In genomic region chr7:141550464-141550863, GRCm38 (mm10) we compare ENCODE assay signal across 21 mouse cellular contexts. TPM values are rescaled to one million over a fixed set of nuclear protein-coding genes. Genes with fewer than 3 reads are reported as not detected.
A peak's percentile ranks its signal among the peaks of the same experiment; 100 is the strongest.
DNase-seq lines count a peak whose midpoint lies in the region; ATAC-seq and TF ChIP-seq lines count a peak whose summit lies in the region.
"Had no signal": no experiment of that assay in that cellular context is flagged by ENCODE, and none has a peak within 500 bp of the region (broad histone marks: within the 10 kb centered on the region; RNA-seq: fewer than 3 reads in every experiment).

No protein-coding gene starts in this region.

- no peak for TF ChIP-seq EP300 in heart, adult 2 months (IDR thresholded peaks at IDR 0.05; ENCODE audit: insufficient read depth, low read depth, low read length)

- H3K4me3 ChIP-seq in heart, adult 2 months: no peak overlapping the region
- no peak overlapping the region for H3K4me3 ChIP-seq in liver, embryonic 15.5 days (replicated peaks)
- no peak overlapping the region for H3K4me3 ChIP-seq in limb, embryonic 10.5 days
- H3K4me3 ChIP-seq: embryonic facial prominence, embryonic 15.5 days; forebrain, embryonic 15.5 days; heart, embryonic 15.5 days; hindbrain, embryonic 15.5 days; midbrain, embryonic 13.5 days had no signal

- no peak for TF ChIP-seq CTCF in heart, adult 2 months (IDR thresholded peaks at IDR 0.05)

- H3K9ac ChIP-seq in heart, adult 2 months (ENCODE audit: low read depth, low read length): no peak overlapping the region
- H3K9ac ChIP-seq in liver, embryonic 15.5 days: no peak overlapping the region
- H3K9ac ChIP-seq: embryonic facial prominence, embryonic 15.5 days; forebrain, embryonic 15.5 days; heart, embryonic 15.5 days; hindbrain, embryonic 15.5 days; lung, embryonic 14.5 days; midbrain, embryonic 13.5 days had no signal

- WGBS in heart, adult 2 months: 45% methylated on average over 2 of the region's 2 CpGs
- 58% methylated on average over 2 of the region's 2 CpGs for WGBS in liver, embryonic 15.5 days (ENCODE audit: insufficient replicate concordance)
- WGBS in limb, embryonic 10.5 days: 87% methylated on average over 2 of the region's 2 CpGs

- no peaks in the 10 kb centered on the region for H3K36me3 ChIP-seq in heart, adult 2 months (ENCODE audit: control insufficient read depth, insufficient read depth, low read length)
- no peaks in the 10 kb centered on the region for H3K36me3 ChIP-seq in liver, embryonic 15.5 days (replicated peaks)
- no peaks in the 10 kb centered on the region for H3K36me3 ChIP-seq in limb, embryonic 10.5 days
- H3K36me3 ChIP-seq: embryonic facial prominence, embryonic 15.5 days; forebrain, embryonic 15.5 days; heart, embryonic 15.5 days; hindbrain, embryonic 15.5 days; midbrain, embryonic 13.5 days had no signal

- no peaks in the 10 kb centered on the region for H3K4me1 ChIP-seq in heart, adult 2 months (ENCODE audit: control insufficient read depth, insufficient read depth, low read length)
- H3K4me1 ChIP-seq in liver, embryonic 15.5 days (replicated peaks): peaks cover 15% of the 10 kb centered on the region
- no peaks in the 10 kb centered on the region for H3K4me1 ChIP-seq in limb, embryonic 10.5 days
- H3K4me1 ChIP-seq: embryonic facial prominence, embryonic 15.5 days; forebrain, embryonic 15.5 days; heart, embryonic 15.5 days; hindbrain, embryonic 15.5 days; midbrain, embryonic 13.5 days had no signal

- no peaks in the 10 kb centered on the region for H3K27me3 ChIP-seq in heart, adult 2 months (ENCODE audit: control insufficient read depth, insufficient read depth, low read length)
- H3K27me3 ChIP-seq in liver, embryonic 15.5 days: no peaks in the 10 kb centered on the region; the same call in 1 of the 2 replicates
- H3K27me3 ChIP-seq in limb, embryonic 10.5 days (ENCODE audit: low read depth, poor library complexity, severe bottlenecking): no peaks in the 10 kb centered on the region
- H3K27me3 ChIP-seq: embryonic facial prominence, embryonic 15.5 days; forebrain, embryonic 15.5 days; heart, embryonic 15.5 days; hindbrain, embryonic 15.5 days; midbrain, embryonic 13.5 days had no signal

- H3K4me2 ChIP-seq in liver, embryonic 15.5 days: no peak overlapping the region
- H3K4me2 ChIP-seq: embryonic facial prominence, embryonic 15.5 days; forebrain, embryonic 15.5 days; heart, embryonic 15.5 days; hindbrain, embryonic 15.5 days; lung, embryonic 14.5 days; midbrain, embryonic 13.5 days had no signal

- H3K27ac ChIP-seq in heart, adult 2 months: peak overlapping the region; percentile 15; the same call in 1 of the 2 replicates
- peak overlapping the region; percentile 54; the same call in 1 of the 2 replicates for H3K27ac ChIP-seq in liver, embryonic 15.5 days (replicated peaks)
- no peak overlapping the region for H3K27ac ChIP-seq in limb, embryonic 10.5 days
- H3K27ac ChIP-seq: embryonic facial prominence, embryonic 15.5 days; forebrain, embryonic 15.5 days; heart, embryonic 15.5 days; hindbrain, embryonic 15.5 days; midbrain, embryonic 13.5 days had no signal

- TF ChIP-seq POLR2A in heart, adult 2 months (IDR thresholded peaks at IDR 0.05; ENCODE audit: insufficient read depth, low read depth, low read length): no peak

- no peak for DNase-seq in heart, adult 2 months
- no peak for DNase-seq in heart, postnatal 25 days (ENCODE audit: low spot score)
- DNase-seq in lung, postnatal 10 days: peak; percentile 16
- no peak for DNase-seq in lung, adult 18-20 months
- DNase-seq in limb, embryonic 10.5 days (ENCODE audit: low spot score): no peak
- DNase-seq in thymus, postnatal 36 days: no peak
- DNase-seq: adrenal gland, postnatal 10 days; cerebellum, adult 9-10 months; gastrocnemius, postnatal 14 days; heart, postnatal 4 days; kidney, adult 2 months; kidney, postnatal 14 days; lung, embryonic 14.5 days; right cerebral cortex, postnatal 14 days; thymus, postnatal 14 days had no signal

- intact Hi-C loops in heart, adult 2 months (cut with DNase I): no loop called here
- intact Hi-C loops in heart, postnatal 25 days (cut with DNase I): no loop called here

- no peaks in the 10 kb centered on the region for H3K9me3 ChIP-seq in liver, embryonic 15.5 days (replicated peaks)
- H3K9me3 ChIP-seq in limb, embryonic 10.5 days (replicated peaks): no peaks in the 10 kb centered on the region
- H3K9me3 ChIP-seq: embryonic facial prominence, embryonic 15.5 days; forebrain, embryonic 15.5 days; heart, embryonic 15.5 days; hindbrain, embryonic 15.5 days; midbrain, embryonic 13.5 days had no signal

- ATAC-seq in liver, embryonic 15.5 days (ENCODE audit: insufficient read depth): 0 out of 2 replicates have a peak, but pooled peaks have one; percentile 18
- ATAC-seq: forebrain, embryonic 15.5 days; midbrain, embryonic 13.5 days had no signal

- H3K79me2 ChIP-seq in heart, adult 2 months (replicated peaks; ENCODE audit: control insufficient read depth, insufficient read depth, low read length): no peaks in the 10 kb centered on the region

RNA-seq across cellular contexts. Expression of gene Chid1, which starts 10.8 kb away (rescaled TPM):
- 10 to 100 TPM; 45.9 to 52.7 TPM for total RNA-seq in heart, adult 2 months (2021)
- 20.2 and 30.1 TPM in 2 replicates for polyA plus RNA-seq in heart, adult 2 months (2012; rRNA removed)
- total RNA-seq in heart, postnatal 25 days (2021): 10 to 100 TPM; 46.6 to 47.1 TPM
- 25.2 and 27.9 TPM in 2 replicates for polyA plus RNA-seq in liver, embryonic 15.5 days (2015; fragmentation: Nextera tagmentation; extraction: Ambion mirVana)
- polyA plus RNA-seq in limb, embryonic 10.5 days (2016; fragmentation: Nextera tagmentation; extraction: Ambion mirVana): 26.7 and 27.3 TPM in 2 replicates

RNA-seq across cellular contexts. Expression of gene Ap2a2, which starts 11.5 kb away (rescaled TPM):
- 10 to 100 TPM; 55.1 to 58.3 TPM for total RNA-seq in heart, adult 2 months (2021)
- polyA plus RNA-seq in heart, adult 2 months (2012; rRNA removed): 28.5 and 29.9 TPM in 2 replicates
- 10 to 100 TPM; 48.9 to 56.1 TPM for total RNA-seq in heart, postnatal 25 days (2021)
- 67.6 and 73.8 TPM in 2 replicates for polyA plus RNA-seq in liver, embryonic 15.5 days (2015; fragmentation: Nextera tagmentation; extraction: Ambion mirVana)
- 84.6 and 92.5 TPM in 2 replicates for polyA plus RNA-seq in limb, embryonic 10.5 days (2016; fragmentation: Nextera tagmentation; extraction: Ambion mirVana)
